Mouse (Mus musculus): Measurements from ENCODE around the gene Hoxb9.
A peak's percentile ranks its signal among the peaks of the same experiment; 100 is the strongest.

Gene Hoxb9

DNA sequence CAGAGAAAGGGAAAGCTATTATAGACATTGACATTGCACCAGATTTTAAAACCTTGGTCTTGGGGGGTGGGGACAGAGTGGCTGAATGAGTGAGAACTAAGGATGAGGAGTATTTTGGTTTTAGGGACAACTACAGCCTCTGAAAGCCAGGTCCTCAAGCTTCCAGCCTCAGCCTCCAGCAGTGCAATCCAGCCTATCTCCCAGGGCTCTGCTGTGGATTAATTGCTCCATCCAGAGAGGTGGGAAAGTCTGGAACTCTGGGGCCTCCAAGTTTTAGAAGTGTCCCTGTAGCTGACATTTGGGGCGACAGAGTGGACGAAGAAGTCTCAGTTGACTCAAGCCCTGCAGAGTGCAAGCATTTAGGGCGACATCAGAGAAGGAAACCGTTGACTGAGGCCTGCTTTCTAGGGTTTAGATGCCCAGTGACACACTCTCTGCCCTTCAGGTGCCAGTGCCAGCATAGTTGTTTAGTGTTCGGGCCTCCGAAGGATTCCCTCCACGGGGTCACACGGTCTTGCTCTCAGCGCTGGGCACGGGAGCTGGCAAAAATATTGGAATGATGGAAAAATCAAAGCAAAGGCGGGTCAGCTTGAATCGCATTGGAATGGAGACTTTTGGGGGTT, 42.7 kb downstream of the Hoxb9 start:
- DNase-seq (ENCODE audit: low spot score) = no peak

DNA sequence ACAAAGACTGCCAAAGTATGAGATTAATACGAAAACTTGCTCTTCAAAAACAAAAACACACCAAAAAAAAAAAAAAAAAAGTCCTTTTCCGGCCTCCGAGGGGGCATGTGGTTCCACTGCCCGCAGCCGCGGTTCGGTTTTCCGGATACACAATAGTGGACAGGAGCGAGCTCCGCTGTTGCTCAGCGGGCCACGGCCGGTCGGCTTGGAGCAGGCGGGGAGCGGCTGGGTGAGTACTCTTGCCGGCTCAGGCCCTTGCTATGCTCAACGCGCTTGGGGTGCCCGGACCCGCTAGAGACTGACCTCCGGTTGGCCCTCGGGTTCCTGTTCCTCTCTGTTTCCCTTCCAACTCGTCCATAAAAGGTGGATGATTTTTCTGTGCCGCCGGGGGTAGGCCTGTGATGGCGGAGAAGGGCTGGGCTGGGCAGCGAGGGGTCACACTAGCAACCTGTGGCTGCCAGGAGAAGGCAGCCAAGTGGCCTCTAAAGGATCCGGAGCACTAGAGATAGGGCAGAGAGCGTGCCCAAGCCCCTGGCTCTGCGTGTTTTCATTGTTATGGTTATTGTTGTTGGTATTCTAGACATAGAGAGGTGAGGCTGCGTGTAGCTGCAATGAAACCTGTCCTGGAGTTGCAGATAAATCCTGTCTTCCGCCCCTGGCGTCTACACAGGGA, 43.5 kb downstream of the Hoxb9 start:
- DNase-seq (ENCODE audit: low spot score) = no peak

DNA sequence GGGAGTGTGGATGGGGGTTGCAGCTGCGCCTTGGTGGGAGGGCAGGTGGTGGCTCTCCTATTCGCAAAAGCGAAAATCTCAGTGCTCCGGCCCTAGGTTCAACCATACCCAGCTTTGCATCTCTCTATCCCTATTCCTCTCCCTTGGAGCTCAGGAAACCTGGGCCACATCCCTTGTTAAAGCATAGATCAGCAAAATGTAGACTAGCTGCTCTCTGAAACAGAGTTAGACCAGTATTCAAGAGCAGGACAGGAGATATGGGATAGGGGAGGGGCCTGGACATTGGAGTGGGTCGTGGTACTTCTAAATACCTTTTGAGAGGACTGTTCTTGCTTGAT, 44.1 kb downstream of the Hoxb9 start:
- DNase-seq (ENCODE audit: low spot score) = no peak

DNA sequence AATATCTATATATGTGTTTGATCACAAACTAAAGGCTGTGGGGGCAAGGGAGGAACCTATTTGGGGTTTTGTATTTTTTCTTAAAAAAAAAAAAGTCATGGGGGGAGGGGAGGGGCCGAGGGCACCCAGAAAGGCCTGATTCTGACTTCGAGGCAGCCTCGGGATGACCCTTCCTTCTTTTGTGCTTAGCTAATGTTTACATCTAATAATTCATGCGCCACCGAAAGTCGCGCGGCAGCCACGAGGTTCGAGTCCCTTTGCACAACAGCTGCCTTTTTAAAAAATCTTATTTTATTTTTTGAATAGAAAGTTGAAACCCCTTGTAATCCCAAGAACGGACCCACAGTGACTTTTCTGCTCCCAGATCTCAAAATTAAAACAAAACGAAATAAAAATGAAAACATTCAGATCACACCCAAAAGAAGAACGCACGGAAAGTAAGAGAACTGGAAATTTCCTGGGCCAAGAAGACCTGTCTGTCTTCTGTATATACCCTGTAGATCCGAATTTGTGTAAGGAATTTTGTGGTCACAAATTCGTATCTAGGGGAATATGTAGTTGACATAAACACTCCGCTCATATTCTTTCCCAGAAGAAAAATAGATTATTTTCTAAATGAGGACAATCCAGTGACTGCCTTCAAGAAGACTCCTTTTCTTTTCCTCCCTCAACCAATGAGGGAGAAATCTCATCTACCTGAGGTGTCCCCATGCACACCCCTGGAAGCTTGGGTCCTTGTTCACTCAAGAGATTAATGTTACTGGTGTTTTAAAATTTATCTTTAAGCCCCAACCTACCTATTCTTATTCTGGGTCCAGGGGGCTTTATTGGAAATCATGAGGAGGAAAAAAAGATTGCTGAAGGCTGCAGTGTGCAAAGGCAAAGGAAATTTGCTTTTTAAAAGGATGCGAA, 45.7 kb downstream of the Hoxb9 start:
- no peak for DNase-seq (ENCODE audit: low spot score)

DNA sequence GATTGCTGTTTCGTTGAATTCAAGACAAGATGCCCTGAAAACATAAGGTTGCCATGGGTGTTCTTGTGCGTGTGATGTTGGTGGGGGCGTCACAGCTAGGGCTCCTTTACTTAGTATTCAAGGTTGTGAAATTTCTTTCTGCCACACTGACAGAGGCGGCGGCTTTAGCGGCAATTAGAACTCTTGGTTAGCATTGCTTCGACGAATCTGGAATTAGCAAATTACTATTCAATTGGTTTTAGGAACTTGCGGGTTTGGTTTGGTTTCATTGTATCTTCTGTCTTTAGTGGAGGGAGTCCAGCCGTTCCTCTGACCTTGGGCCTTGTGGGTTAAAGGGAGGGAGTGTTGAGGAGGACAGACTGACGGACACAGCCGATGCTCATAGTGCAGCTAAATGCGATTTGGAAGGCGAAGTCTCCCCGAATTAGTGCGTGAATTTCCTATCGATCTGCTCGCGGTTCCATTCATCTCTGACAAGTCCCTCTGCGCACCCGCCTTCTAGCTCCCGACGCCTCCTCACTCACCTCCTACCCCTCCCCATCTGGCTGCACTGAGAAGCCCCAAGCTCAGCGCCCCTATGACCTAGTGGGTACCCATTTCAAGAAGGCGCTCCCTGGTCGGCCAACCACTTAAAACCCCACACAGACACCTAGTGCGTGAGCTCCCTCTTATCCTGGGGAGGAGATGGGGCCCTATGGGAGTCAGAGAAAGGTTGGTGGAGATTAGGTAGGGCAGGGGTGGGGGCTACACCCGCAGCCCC, 46.5 kb downstream of the Hoxb9 start, which contains the start of gene Hoxb4:
Gene Hoxb4 (plus strand): TSS at position 660 of the 760 bp plus-strand sequence.
- no peak for DNase-seq (ENCODE audit: low spot score)

DNA sequence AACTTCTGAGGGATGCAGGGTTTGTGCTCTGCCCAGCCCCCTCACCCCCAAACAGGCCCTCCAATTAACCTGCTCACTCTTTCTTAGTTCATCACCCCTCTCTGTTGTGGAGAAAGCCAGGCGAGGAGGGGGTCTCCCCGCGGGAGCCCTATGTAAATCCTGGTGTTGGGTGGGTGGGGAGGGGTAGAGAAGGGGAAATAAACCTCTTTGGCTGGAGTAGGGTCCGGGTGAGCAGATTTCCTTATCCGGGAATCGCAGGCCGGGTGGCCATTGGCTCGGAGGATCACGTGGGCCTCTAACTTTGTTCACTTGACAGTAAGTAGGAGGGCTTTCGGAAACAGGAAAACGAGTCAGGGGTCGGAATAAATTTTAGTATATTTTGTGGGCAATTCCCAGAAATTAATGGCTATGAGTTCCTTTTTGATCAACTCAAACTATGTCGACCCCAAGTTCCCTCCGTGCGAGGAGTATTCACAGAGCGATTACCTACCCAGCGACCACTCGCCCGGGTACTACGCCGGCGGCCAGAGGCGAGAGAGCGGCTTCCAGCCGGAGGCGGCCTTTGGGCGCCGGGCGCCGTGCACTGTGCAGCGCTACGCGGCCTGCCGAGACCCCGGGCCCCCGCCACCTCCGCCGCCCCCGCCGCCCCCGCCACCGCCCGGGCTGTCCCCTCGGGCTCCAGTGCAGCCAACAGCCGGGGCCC, 47.3 kb downstream of the Hoxb9 start:
- peak; percentile 75 for DNase-seq (ENCODE audit: low spot score)

DNA sequence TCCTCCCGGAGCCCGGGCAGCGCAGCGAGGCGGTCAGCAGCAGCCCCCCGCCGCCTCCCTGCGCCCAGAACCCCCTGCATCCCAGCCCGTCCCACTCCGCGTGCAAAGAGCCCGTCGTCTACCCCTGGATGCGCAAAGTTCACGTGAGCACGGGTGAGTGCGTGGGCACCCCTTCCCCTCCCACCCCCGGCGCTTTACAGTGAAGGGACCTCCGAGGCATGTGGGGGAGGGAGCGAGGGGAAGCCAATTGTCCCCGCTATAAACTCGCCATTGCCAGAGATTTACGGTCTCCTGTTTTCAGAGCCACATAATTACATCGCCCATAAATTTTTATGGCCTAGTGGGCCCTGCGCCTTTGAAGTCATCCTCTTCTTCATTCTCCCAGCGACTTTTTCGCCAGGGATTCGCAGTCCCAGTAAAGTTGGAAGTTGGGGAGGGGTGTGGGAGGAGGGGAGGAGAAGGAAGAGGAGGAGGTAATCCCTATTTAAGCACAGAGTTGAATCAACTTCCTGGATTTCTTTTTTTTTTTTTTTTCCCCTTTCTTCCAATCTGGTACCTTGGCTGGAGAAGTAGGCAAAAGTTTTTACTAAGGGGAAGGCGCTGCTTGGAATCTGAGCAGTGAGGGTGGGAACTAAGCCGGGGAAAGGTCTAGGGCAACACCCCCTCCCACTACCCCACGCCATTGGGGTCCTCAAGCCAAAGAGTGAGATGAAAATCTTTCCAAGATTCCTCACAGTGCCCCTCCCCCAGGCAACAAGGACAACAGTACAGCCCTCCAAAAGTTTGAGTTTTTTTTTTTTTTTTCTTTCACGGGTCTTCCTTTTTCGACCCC, 48.0 kb downstream of the Hoxb9 start:
- peak; percentile 76 for DNase-seq (ENCODE audit: low spot score)

DNA sequence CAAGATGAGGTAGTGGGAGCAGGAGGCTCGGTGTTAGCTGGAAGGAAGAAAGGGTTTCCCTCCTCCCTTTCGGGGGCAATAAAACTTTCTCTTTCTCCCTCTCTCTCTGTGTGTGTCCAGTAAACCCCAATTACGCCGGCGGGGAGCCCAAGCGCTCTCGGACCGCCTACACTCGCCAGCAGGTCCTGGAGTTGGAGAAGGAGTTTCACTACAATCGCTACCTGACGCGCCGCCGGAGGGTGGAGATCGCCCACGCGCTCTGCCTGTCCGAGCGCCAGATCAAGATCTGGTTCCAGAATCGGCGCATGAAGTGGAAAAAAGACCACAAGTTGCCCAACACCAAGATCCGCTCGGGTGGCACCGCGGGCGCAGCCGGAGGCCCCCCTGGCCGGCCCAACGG, 48.7 kb downstream of the Hoxb9 start:
- peak; percentile 44 for DNase-seq (ENCODE audit: low spot score)

DNA sequence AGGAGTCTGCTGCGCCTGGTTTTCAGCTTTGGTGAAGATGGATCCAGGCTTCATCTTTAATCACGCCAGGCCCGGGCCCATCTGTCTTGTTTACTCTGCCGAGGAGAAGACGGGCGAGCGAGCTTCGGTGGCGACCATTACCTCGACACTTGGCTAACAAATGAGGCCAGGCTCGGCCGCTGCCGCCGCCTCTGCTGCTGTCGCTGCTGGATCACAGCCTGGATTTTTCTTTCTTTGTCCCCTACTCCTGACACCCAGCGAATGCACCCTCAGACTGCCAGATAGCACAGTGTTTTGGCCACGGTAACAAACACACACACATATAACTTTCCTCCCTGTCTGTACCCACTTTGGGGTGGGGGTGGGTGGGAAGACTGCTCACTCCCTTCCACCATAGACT, 49.4 kb downstream of the Hoxb9 start:
- DNase-seq (ENCODE audit: low spot score) = no peak

DNA sequence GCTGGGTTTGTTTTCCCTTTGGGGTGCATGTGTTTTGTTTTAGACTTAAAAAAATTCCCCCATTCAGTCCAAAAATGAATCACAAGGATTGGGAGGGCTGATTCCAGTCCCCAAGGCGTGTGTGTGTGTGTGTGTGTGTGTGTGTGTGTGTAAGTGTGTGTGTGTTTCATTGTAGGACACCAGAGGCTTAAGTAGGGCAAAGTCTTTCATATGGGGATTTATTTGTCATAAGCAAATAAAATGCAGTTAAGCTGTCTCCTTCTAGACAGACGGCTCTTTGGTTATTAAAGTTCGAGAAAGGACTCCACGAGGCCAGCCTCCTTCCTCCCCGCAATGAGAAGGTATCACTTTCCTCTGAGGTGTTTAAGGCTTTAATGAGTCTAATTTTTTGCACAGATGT, 50.6 kb downstream of the Hoxb9 start:
- no peak for DNase-seq (ENCODE audit: low spot score)

DNA sequence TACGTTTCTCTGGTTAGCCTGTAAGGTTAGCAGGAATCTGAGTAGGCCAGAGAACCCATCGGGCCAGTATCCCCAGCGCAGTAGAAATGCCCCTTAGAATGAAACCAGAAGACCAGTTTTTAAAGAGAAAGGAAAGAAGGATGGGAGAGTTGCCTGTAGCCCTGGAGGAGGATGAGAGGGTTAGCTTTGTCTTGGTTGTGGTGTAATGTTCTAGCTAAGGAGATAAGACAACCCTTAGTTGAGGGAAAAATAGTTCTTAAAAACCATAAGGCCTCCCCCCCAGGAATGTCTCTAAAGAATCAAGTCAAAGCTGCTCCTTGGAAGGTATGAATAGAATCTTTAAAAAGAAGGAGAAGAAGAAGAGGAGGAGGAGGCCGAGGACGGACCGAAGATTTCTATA, 51.5 kb downstream of the Hoxb9 start:
- DNase-seq (ENCODE audit: low spot score) = no peak

DNA sequence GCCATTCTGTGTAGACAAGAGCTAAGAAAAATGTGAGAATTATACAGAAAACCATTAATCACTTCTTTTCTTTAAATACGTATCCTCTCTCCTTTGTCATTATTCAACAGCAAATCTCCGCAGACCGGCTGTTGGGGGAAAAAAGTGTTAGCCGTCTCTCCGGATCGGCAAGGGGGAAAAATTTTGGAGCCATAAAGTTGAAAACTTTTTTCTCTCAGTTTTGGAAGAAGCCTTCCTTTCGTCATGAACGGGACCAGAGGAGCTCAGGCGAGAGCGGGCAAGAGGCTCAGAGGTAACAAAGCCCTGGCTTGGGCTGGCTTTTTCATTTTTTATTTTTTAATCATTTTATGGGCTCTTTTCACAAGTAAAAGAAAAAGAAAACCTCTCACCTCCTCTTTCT, 51.9 kb downstream of the Hoxb9 start, which contains the start of gene Hoxb3:
Gene Hoxb3 (plus strand): TSS at position 173 of the 400 bp plus-strand sequence.
- DNase-seq (ENCODE audit: low spot score) = no peak

DNA sequence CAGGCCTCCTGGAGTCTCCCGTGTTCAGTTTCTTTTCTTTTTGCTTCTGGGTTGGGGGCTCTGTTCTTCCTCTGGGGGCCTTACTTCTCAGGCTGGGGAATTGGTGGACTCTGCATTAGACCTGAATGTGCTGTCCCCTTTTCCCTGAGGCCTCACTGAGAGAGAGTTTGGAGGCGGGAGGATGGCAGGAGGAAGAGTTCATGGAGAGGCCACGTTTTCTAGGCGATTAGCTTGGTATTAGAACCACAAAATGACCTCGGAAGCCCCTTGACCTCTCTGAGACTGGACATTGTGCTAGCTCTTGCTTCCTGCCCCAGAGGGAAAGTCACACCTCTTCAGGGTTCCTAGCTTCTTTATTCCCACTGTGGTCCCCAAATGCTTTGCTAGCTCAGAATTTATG, 52.9 kb downstream of the Hoxb9 start:
- no peak for DNase-seq (ENCODE audit: low spot score)

DNA sequence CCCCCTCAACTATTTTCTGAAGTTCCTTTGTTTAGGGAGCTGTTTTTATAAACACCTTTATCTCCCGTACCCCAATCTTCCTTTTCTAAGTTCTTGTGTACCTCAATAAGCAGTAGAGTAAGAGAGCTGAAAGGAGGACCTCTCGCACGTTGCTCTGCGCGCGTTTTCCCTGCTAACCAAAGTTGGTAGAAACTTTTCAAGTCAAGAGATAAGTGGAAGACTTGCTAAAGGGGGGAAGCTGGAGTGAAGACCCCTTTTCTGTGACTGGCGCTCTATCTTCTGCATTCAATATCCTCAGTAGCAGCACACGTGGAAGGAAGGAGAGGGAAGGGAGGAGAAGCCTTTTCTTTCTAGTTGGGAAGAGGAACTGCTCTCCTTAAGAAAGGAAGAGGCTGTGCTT, 53.7 kb downstream of the Hoxb9 start:
- DNase-seq (ENCODE audit: low spot score) = no peak

DNA sequence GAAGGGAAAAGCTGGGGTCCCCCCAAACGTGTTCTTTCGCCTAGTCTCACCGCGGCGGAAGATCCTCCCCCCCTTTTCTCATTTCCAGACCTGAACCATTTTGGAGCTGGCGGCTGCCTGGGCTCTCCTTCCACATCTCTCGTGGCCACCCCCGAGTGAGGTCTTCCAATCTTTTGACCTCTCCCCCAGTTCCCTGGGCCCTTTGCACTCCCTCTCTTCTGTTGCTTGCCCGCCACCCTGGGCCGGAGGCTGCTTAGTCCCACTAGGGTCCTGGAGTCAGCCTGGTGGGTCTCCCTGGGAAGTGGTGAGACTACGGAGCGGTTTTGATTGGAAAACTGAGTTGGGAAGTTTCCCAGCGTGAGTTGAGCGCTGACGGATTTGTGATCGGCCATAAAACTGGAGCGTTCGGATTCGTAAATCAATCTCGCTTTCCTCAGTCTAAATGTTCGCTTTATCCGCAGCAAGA, 54.5 kb downstream of the Hoxb9 start:
- DNase-seq (ENCODE audit: low spot score) = no peak
